Mouse (Mus musculus) liver, adult 2 months (tissue): ENCODE results near the gene Prm3. TPM values are rescaled to one million over a fixed set of nuclear protein-coding genes. Genes with fewer than 3 reads are reported as not detected.
"Not testable (repeated sequence)": the region's sequence is repeated elsewhere in the genome, so short reads cannot be mapped to it uniquely, and the experiment has no call there.

Source experiments
- DNase-seq: peaks from one replicate; pipeline ENCODE4 v3.0.0-alpha.2; 2011; ENCODE audit warnings: low read depth, low spot score; ENCODE audit errors: extremely low read depth
- H3K27ac ChIP-seq: fragments of 200-500 bp; replicated peaks from 2 replicates; pipeline ENCODE4 v1.5.1; 2012; ENCODE audit warnings: low read depth, mild to moderate bottlenecking, control low read depth, inconsistent platforms, low read length; ENCODE audit not compliant: insufficient read depth
- H3K27me3 ChIP-seq: fragments of 200-500 bp; 2 replicates; pipeline ENCODE4 v1.6.1; 2012; ENCODE audit warnings: mild to moderate bottlenecking, moderate library complexity, low read length, inconsistent platforms; ENCODE audit not compliant: control insufficient read depth, insufficient read depth
- H3K36me3 ChIP-seq: fragments of 200-500 bp; 2 replicates; pipeline ENCODE4 v1.6.1; 2012; ENCODE audit warnings: low read length, inconsistent platforms; ENCODE audit not compliant: control insufficient read depth, insufficient read depth
- H3K4me1 ChIP-seq: fragments of 200-500 bp; 2 replicates; pipeline ENCODE4 v1.6.1; 2011; ENCODE audit warnings: low read length; ENCODE audit not compliant: control insufficient read depth, insufficient read depth
- H3K4me3 ChIP-seq: fragments of 200-500 bp; 2 replicates; pipeline ENCODE4 v1.5.1; 2011; ENCODE audit warnings: low read depth, mild to moderate bottlenecking, control low read depth, low read length, moderate library complexity; ENCODE audit not compliant: insufficient read depth
- H3K79me2 ChIP-seq: fragments of 200-500 bp; 2 replicates; pipeline ENCODE4 v1.6.1; 2012; ENCODE audit warnings: inconsistent platforms, mild to moderate bottlenecking, low read length, moderate library complexity; ENCODE audit not compliant: control insufficient read depth, insufficient read depth
- H3K9ac ChIP-seq: fragments of 200-500 bp; 2 replicates; pipeline ENCODE4 v1.6.1; 2012; ENCODE audit warnings: low read depth, mild to moderate bottlenecking, control low read depth, inconsistent platforms, low read length
- CTCF ChIP-seq: fragments of 200-500 bp; IDR thresholded peaks from 2 replicates; pipeline ENCODE4 v1.5.1; 2011; ENCODE audit warnings: low read depth, low read length, control low read depth
- POLR2A ChIP-seq: fragments of 200-500 bp; IDR thresholded peaks from 2 replicates; pipeline ENCODE4 v1.6.1; 2011; ENCODE audit warnings: low read length, control low read depth; ENCODE audit not compliant: insufficient read depth; ENCODE audit errors: extremely low read depth
- WGBS: fragments of 180-500 bp; shearing (Covaris S2); methylation state at CpG from one replicate; pipeline ENCODE4 v1.1.7; 2018; 5-methylcytosine and 5-hydroxymethylcytosine counted together
- polyA plus RNA-seq: library from polyadenylated mRNA; depleted of rRNA; stranded (reverse); fragments of >200 nt; gene quantifications from 2 replicates; pipeline ENCODE4 v1.2.3, GENCODE M21; 2012
- total RNA-seq: library from RNA; depleted of rRNA; stranded (reverse); fragments of >200 nt; gene quantifications from 2 replicates; pipeline ENCODE4 v1.2.3, GENCODE M21; 2014

Gene Prm3
- total and polyA plus RNA-seq, 2 experiments = not detected

- Histone ChIP-seq H3K36me3 (no peaks in the 10 kb centered on the region), H3K27ac (no peak within 1 kb of the TSS), H3K9ac (no peak within 1 kb of the TSS), H3K4me1 (peaks cover 3% of the 10 kb centered on the region; the same call in 1 of the 2 replicates), H3K4me3 (no peak within 1 kb of the TSS), H3K27me3 (no peaks in the 10 kb centered on the region), H3K79me2 (no peaks in the 10 kb centered on the region)
- DNase-seq = no peak
- WGBS = 74% methylated on average over 2 of the region's 2 CpGs
- TF ChIP-seq POLR2A = no peak
- TF ChIP-seq CTCF = no peak
These were observed 22.2 kb upstream of the Prm3 start, which contains the start of gene Gm11172 for GRCm38 (mm10) chr16:10812865-10813371. TSS of gene Gm11172 (plus strand) at chr16:10812915.

GRCm38 (mm10) chr16:10810376-10810775, 19.7 kb upstream of the Prm3 start:
- 97% methylated on average over 1 of the region's 1 CpGs for WGBS
- peak; percentile 23 for DNase-seq
- H3K27me3 ChIP-seq = no peaks in the 10 kb centered on the region
- no peak overlapping the region for H3K9ac ChIP-seq
- H3K4me3 ChIP-seq = no peak overlapping the region
- H3K79me2 ChIP-seq = no peaks in the 10 kb centered on the region
- no peak overlapping the region for H3K27ac ChIP-seq
- no peak for TF ChIP-seq CTCF
- TF ChIP-seq POLR2A = no peak
- H3K4me1 ChIP-seq = peaks cover 3% of the 10 kb centered on the region; the same call in 1 of the 2 replicates
- no peaks in the 10 kb centered on the region for H3K36me3 ChIP-seq

DNA sequence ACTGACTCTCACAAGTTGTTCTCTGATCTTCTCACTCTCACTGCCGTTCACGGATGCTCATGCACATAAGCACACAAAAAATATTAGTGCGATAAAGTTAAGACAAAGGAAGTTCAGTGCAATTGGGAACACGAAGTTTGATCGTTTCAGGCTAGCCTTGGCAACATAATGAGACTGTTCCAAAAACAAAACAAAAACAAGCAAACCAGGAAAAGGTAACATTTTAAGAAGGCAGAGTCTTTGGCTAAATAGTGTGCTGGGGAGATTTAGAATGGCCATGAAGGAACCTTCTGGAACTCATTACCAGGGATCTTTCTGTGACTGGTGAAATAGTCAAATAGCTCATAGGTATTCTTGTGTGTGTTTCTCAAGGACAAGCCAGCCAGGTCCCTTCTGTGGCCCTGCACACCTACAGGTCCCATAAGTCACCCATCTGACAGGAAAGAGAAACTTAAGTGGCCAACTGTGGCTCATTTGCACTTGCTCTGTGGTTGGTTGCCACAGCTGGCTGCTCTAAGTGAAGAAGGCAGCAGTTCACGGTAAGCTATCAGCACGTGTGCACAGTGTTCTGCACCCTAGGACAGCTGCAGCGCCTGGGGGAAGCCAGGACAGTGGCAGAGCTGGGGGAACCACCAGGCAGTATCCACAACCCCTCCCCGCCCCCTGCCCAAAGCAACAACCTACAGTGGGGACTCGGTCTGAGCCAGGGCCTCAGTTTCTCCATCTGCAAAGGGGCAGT, 15.2 kb upstream of the Prm3 start, which contains the start of gene Prm1:
Gene Prm1 (minus strand): TSS at position 51 of the 739 bp plus-strand sequence.
- H3K4me3 ChIP-seq = no peak within 1 kb of the TSS
- H3K79me2 ChIP-seq = no peaks in the 10 kb centered on the region
- TF ChIP-seq CTCF = no peak
- no peak for TF ChIP-seq POLR2A
- no peak within 1 kb of the TSS for H3K27ac ChIP-seq
- 85% methylated on average over 10 of the region's 10 CpGs for WGBS
- no peaks in the 10 kb centered on the region for H3K4me1 ChIP-seq
- no peaks in the 10 kb centered on the region for H3K36me3 ChIP-seq
- no peak within 1 kb of the TSS for H3K9ac ChIP-seq
- H3K27me3 ChIP-seq = no peaks in the 10 kb centered on the region
- DNase-seq = no peak

DNA sequence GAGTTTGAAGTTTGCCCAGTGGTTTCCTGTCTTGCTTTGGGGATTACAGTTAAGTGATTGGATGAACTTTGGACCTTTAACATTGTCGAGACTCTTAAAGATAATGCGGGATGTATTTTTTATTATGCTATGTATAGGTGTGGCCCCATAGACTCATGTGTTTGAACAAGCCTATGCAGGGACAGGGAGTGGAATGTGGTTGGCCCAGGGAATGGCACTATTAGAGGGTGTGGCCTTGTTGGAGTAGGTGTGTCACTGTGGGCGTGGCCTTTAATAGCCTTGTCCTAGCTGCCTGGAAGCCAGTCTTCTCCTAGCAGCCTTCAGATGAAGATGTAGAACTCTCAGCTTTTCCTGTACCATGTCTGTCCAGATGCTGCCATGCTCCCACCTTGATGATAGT, 11.7 kb upstream of the Prm3 start:
- H3K27me3 ChIP-seq, H3K4me3 ChIP-seq, H3K9ac ChIP-seq, DNase-seq, H3K4me1 ChIP-seq, H3K79me2 ChIP-seq, H3K27ac ChIP-seq, H3K36me3 ChIP-seq: not testable (repeated sequence)
- 63% methylated on average over 3 of the region's 3 CpGs for WGBS

DNA sequence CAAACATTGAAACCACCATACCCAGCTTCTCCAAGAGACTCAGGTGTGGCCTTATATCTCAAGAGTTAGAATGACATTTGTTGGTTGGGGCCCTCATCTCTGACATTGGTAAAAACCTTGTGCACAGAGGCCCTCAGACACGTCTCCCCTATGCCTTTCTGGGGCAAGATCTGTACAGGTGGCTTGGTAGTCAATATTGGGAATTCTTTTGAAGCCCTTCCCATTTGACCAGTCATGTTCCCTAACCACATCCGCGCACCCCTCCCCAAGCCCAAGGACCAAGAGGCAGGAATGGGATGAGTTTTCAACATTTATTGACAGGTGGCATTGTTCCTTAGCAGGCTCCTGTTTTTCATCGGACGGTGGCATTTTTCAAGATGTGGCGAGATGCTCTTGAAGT, 5.3 kb upstream of the Prm3 start, which contains the start of gene Prm2:
Gene Prm2 (minus strand): TSS at position 101 of the 400 bp plus-strand sequence.
- WGBS = 74% methylated on average over 6 of the region's 6 CpGs
- DNase-seq = no peak
- Histone ChIP-seq H3K9ac (no peak within 1 kb of the TSS), H3K27ac (no peak within 1 kb of the TSS), H3K79me2 (no peaks in the 10 kb centered on the region), H3K36me3 (no peaks in the 10 kb centered on the region), H3K27me3 (0 out of 2 replicates have a peak, but pooled peaks cover 3% of the 10 kb centered on the region), H3K4me3 (no peak within 1 kb of the TSS), H3K4me1 (no peaks in the 10 kb centered on the region)
- TF ChIP-seq POLR2A = no peak
- TF ChIP-seq CTCF = no peak

- H3K27ac ChIP-seq = no peak overlapping the region
- 0 out of 2 replicates have a peak, but pooled peaks cover 5% of the 10 kb centered on the region for H3K27me3 ChIP-seq
- no peaks in the 10 kb centered on the region for H3K4me1 ChIP-seq
- TF ChIP-seq CTCF (no peak), POLR2A (no peak)
- no peak for DNase-seq
- WGBS = 96% methylated on average over 4 of the region's 4 CpGs
- no peaks in the 10 kb centered on the region for H3K36me3 ChIP-seq
- H3K79me2 ChIP-seq = no peaks in the 10 kb centered on the region
- no peak overlapping the region for H3K4me3 ChIP-seq
- no peak overlapping the region for H3K9ac ChIP-seq
These were observed 1.8 kb downstream of the Prm3 start for GRCm38 (mm10) chr16:10788866-10789265.
